Mouse (Mus musculus) megakaryocyte, embryonic 14.5 days (primary cell): ENCODE measurements around the gene Cdc42bpa. TPM values are rescaled to one million over a fixed set of nuclear protein-coding genes. Genes with fewer than 3 reads are reported as not detected.

Source experiments
- H3K27me3 ChIP-seq: replicated peaks from 2 replicates; pipeline ENCODE3; 2012; ENCODE audit warnings: inconsistent platforms
- H3K36me3 ChIP-seq: replicated peaks from 2 replicates; pipeline ENCODE3; 2012; ENCODE audit warnings: low read length, inconsistent platforms, mixed read lengths
- H3K4me1 ChIP-seq: 2 replicates; pipeline ENCODE4 v1.6.1; 2012; ENCODE audit warnings: inconsistent platforms
- H3K4me3 ChIP-seq: replicated peaks from 2 replicates; pipeline ENCODE3; 2012; ENCODE audit warnings: moderate library complexity, mild to moderate bottlenecking, inconsistent platforms
- H3K9me3 ChIP-seq: 2 replicates; pipeline ENCODE4 v1.6.1; 2012; ENCODE audit warnings: inconsistent platforms
- FLI1 ChIP-seq: IDR thresholded peaks from 2 replicates; pipeline ENCODE4 v1.6.1; 2012; ENCODE audit warnings: low read length, inconsistent platforms, mixed read lengths
- GATA1 ChIP-seq: IDR thresholded peaks from 3 replicates; pipeline ENCODE4 v1.6.1; 2012; ENCODE audit warnings: mixed read lengths, low read length, inconsistent platforms, borderline replicate concordance
- polyA plus RNA-seq: library from polyadenylated mRNA; stranded (reverse); fragments of >175 nt; gene quantifications from 2 replicates; pipeline ENCODE4 v1.2.3, GENCODE M21; 2012; ENCODE audit warnings: low replicate concordance; ENCODE audit not compliant: insufficient read depth

Gene Cdc42bpa
- polyA plus RNA-seq, 1 experiment, result 16.1 TPM

- Histone ChIP-seq H3K27me3 (no peaks in the 10 kb centered on the region), H3K9me3 (peaks cover 10% of the 10 kb centered on the region), H3K36me3 (peaks cover 28% of the 10 kb centered on the region), H3K4me1 (peaks cover 27% of the 10 kb centered on the region), H3K4me3 (no peak overlapping the region)
- TF ChIP-seq GATA1 (no peak), FLI1 (no peak)
Measured at GRCm38 (mm10) chr1:179981680-179982079, 21.4 kb downstream of the Cdc42bpa start.

- H3K36me3 ChIP-seq, result peaks cover 30% of the 10 kb centered on the region
- no peak for TF ChIP-seq GATA1
- no peak for TF ChIP-seq FLI1
- H3K4me1 ChIP-seq, result peaks cover 30% of the 10 kb centered on the region
Measured at GRCm38 (mm10) chr1:179982183-179982582, 21.9 kb downstream of the Cdc42bpa start.

GRCm38 (mm10) chr1:179982933-179983332, 22.7 kb downstream of the Cdc42bpa start:
- H3K36me3 ChIP-seq, result peaks cover 30% of the 10 kb centered on the region
- no peak for TF ChIP-seq GATA1
- no peak for TF ChIP-seq FLI1
- peaks cover 30% of the 10 kb centered on the region for H3K4me1 ChIP-seq
- no peaks in the 10 kb centered on the region for H3K27me3 ChIP-seq
- no peak overlapping the region for H3K4me3 ChIP-seq
- H3K9me3 ChIP-seq, result peaks cover 10% of the 10 kb centered on the region

More at GRCm38 (mm10) chr1:179982183-179982582, 21.9 kb downstream of the Cdc42bpa start:
- H3K4me3 ChIP-seq, result no peak overlapping the region
- peaks cover 10% of the 10 kb centered on the region for H3K9me3 ChIP-seq
- no peaks in the 10 kb centered on the region for H3K27me3 ChIP-seq

- peaks cover 30% of the 10 kb centered on the region for H3K36me3 ChIP-seq
- H3K4me1 ChIP-seq, result peaks cover 26% of the 10 kb centered on the region
- H3K9me3 ChIP-seq, result peaks cover 10% of the 10 kb centered on the region
- H3K4me3 ChIP-seq, result no peak overlapping the region
- TF ChIP-seq GATA1 (no peak), FLI1 (no peak)
- H3K27me3 ChIP-seq, result no peaks in the 10 kb centered on the region
Measured at GRCm38 (mm10) chr1:179984171-179984570, 23.9 kb downstream of the Cdc42bpa start.

GRCm38 (mm10) chr1:179991660-179992235, 31.5 kb downstream of the Cdc42bpa start:
- Histone ChIP-seq H3K9me3 (no peaks in the 10 kb centered on the region), H3K27me3 (no peaks in the 10 kb centered on the region), H3K36me3 (peaks cover 2% of the 10 kb centered on the region), H3K4me3 (peak overlapping the region; percentile 17), H3K4me1 (peaks cover 11% of the 10 kb centered on the region)
- TF ChIP-seq FLI1 (no peak), GATA1 (no peak)

- Histone ChIP-seq H3K36me3 (no peaks in the 10 kb centered on the region), H3K9me3 (no peaks in the 10 kb centered on the region), H3K4me1 (peaks cover 9% of the 10 kb centered on the region), H3K4me3 (no peak overlapping the region), H3K27me3 (no peaks in the 10 kb centered on the region)
- TF ChIP-seq GATA1, result no peak
- TF ChIP-seq FLI1, result no peak
Measured at GRCm38 (mm10) chr1:179992255-179992654, 32.0 kb downstream of the Cdc42bpa start.

- Histone ChIP-seq H3K9me3 (peaks cover 9% of the 10 kb centered on the region), H3K36me3 (peaks cover 12% of the 10 kb centered on the region), H3K4me1 (peaks cover 14% of the 10 kb centered on the region), H3K27me3 (no peaks in the 10 kb centered on the region), H3K4me3 (no peak overlapping the region)
- TF ChIP-seq GATA1 (no peak), FLI1 (no peak)
Measured at GRCm38 (mm10) chr1:180008057-180008456, 47.8 kb downstream of the Cdc42bpa start.

- H3K4me1 ChIP-seq, result peaks cover 13% of the 10 kb centered on the region
- no peaks in the 10 kb centered on the region for H3K9me3 ChIP-seq
- H3K4me3 ChIP-seq, result no peak overlapping the region
- H3K36me3 ChIP-seq, result no peaks in the 10 kb centered on the region
- no peak for TF ChIP-seq GATA1
- no peak for TF ChIP-seq FLI1
- H3K27me3 ChIP-seq, result no peaks in the 10 kb centered on the region
Measured at GRCm38 (mm10) chr1:180013479-180013878, 53.2 kb downstream of the Cdc42bpa start.

- no peaks in the 10 kb centered on the region for H3K36me3 ChIP-seq
- no peaks in the 10 kb centered on the region for H3K27me3 ChIP-seq
- H3K4me1 ChIP-seq, result peaks cover 29% of the 10 kb centered on the region
- no peaks in the 10 kb centered on the region for H3K9me3 ChIP-seq
- TF ChIP-seq GATA1 (no peak), FLI1 (no peak)
- H3K4me3 ChIP-seq, result no peak overlapping the region
Measured at GRCm38 (mm10) chr1:180018218-180018617, 57.9 kb downstream of the Cdc42bpa start.

GRCm38 (mm10) chr1:180021463-180022296, 61.4 kb downstream of the Cdc42bpa start:
- Histone ChIP-seq H3K4me1 (peaks cover 23% of the 10 kb centered on the region), H3K36me3 (no peaks in the 10 kb centered on the region), H3K9me3 (no peaks in the 10 kb centered on the region), H3K4me3 (no peak overlapping the region), H3K27me3 (no peaks in the 10 kb centered on the region)
- TF ChIP-seq FLI1, result no peak
- TF ChIP-seq GATA1, result no peak
